Mouse (Mus musculus) right cerebral cortex, postnatal 10 days (tissue): ENCODE data around the gene Lzts3.
"Not testable (repeated sequence)": the region's sequence is repeated elsewhere in the genome, so short reads cannot be mapped to it uniquely, and the experiment has no call there.

ENCODE experiments used
- DNase-seq, 2 experiments: peaks; one replicate each; pipeline ENCODE4 v3.0.0; 2021; ENCODE audit warnings: low spot score in 2 of 2

Gene Lzts3

DNA sequence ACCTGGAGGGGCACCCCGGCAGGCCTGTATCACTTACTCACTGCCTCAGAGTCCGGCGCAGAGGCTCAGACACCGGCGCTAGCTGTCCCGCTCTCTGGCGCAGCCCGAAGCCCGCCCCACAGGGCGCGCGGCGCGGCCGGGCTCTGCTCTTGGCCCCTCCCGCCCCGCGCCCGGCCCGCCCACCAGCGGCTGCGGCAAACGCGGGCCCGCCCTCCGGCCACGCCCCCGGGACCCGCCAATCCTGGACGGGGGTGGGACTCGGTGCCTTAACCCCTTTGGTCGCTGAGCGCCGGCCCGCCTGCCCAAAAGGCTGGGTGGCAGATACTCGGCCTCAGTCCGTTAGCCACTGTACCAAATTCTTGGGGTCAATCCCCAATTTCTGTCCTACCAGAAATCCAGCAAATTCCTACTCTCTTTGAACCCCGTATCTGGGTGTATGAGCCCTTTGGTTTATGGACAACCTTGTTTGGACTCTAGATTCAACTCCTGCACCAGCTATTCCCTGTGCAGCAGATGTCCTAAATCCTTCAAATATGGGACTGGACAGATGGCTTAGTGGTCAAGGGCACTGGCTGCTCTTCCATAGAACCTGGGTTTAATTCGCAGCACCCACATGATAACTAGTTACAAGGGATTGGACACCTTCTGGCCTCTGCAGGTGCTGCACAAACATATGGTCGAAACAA is at the start of gene Lzts3:
TSS of gene Lzts3 (minus strand) at position 120 of the 686 bp plus-strand sequence.
- peak; percentile 94 for DNase-seq

- DNase-seq, result no peak
Observed at GRCm38 (mm10) chr2:130689011-130689410, 46.4 kb upstream of the Lzts3 start.

- DNase-seq, result no peak
Observed at GRCm38 (mm10) chr2:130685426-130685825, 42.8 kb upstream of the Lzts3 start.

DNA sequence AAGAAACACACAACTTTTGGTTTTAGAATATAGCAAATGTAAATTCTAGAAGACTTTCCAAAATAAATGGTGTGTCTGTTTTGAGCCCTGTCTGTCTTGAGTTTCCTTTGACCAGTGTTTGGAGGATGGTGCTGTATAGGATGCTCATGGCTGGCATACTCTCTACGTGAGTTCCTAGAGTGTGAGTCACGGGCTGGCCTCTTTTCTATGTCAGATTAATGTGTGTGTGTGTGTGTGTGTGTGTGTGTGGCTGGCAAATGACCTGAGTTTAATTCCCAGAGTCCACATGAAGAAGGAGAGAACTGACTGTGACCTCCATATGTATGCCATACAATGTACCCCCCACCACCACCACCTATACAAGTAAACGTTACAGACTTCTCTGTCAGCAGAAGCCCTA is 38.9 kb upstream of the Lzts3 start:
- no peak for DNase-seq

- no peak for DNase-seq
Observed at GRCm38 (mm10) chr2:130679899-130680298, 37.3 kb upstream of the Lzts3 start.

DNA sequence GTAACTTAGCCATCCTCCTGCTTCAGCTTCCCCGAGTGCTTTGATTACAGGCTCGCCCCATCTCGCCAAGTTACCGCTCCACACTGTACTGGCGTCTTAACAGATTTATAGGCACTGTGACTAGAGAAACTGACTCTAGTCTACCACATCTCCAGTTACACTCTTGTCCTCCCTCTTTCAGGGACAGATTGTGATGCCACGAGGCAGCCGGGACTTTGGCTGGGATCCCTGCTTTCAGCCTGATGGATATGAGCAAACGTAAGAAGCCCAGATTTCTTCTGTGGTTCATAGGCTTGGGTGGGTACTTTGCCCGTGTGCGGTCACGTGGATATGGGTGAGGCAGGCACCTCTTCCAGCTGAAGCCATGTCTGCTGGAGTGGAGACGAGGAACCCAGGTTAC is 36.6 kb upstream of the Lzts3 start:
- DNase-seq, result no peak

DNA sequence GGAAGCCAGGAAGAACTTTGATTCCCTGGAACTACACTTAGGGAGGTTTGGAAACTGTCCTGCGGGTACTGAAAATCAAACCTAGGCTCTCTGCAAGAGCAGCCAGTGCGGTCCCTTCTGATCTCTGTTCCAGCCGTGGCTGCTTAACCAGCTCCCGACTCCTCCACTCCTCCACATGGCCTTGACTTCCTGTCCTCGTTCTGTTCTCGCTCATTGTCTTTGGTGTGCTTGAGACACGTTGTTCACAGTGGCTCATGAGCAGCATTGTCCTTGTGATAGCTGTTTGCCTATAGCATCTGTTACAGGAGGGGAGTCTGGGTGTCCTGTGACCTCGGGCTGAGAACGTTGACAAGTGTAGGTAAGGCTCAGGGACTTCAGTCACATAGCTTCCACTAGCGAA is 34.6 kb upstream of the Lzts3 start:
- DNase-seq, result no peak

DNA sequence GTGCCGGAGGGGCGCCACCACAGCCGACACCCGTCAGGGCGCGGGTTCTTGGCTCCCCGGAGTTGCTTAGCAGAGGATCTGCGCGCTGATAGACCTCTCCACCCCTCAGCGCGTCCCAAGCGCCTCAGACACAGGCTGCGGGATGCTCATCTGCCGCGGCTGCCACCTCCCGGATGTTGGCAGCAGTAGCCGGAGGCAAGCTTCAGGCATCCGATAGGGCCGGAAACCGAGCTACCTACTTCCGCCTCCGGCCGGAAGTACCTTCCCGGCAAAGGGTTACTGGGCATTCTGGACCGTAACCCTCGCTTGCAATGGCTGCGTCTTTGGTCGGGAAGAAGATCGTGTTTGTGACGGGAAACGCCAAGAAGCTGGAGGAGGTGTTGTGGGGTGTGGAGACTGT is 25.0 kb upstream of the Lzts3 start, which contains the start of gene Itpa:
TSS of gene Itpa (plus strand) at position 52 of the 400 bp plus-strand sequence.
- peak; percentile 93 to 94 for DNase-seq

DNA sequence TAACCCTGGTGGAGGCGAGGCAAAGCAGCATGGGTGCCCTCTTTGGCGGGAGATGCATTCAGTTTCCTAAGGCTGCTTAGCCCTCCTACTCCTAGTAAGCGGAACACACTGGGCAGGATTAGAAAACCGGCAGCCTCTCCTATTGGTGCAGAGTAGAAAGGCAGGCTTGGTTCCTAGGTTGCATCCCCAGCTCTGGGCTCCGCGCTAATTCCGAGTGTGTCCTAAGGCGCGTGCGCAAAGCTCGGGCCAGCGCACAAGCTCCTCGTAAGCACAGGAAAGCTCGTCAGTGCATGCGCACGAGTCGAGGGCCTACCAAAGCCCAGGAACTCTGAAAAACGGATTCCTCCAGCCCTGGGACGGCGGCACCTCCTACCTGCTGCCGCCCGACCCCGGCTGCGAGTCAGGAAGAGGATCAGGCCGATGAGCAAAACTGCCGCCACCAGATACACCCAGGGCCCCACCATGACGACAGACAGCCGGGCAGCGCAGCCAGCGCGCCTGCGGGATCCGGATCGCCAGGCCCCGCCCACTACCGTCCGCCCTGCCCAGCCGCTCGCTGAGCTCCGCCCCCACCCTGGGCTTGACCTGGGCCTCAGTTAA is 21.6 kb upstream of the Lzts3 start, which contains the start of gene Ddrgk1:
TSS of gene Ddrgk1 (minus strand) at position 558 of the 600 bp plus-strand sequence.
- peak; percentile 96 to 97 for DNase-seq

- DNase-seq, result no peak
Observed at GRCm38 (mm10) chr2:130663342-130663741, 20.7 kb upstream of the Lzts3 start.

GRCm38 (mm10) chr2:130658530-130658929 is 15.9 kb upstream of the Lzts3 start:
- DNase-seq, result no peak

GRCm38 (mm10) chr2:130657541-130657940 is 14.9 kb upstream of the Lzts3 start:
- DNase-seq, result peak; percentile 68 to 69

DNA sequence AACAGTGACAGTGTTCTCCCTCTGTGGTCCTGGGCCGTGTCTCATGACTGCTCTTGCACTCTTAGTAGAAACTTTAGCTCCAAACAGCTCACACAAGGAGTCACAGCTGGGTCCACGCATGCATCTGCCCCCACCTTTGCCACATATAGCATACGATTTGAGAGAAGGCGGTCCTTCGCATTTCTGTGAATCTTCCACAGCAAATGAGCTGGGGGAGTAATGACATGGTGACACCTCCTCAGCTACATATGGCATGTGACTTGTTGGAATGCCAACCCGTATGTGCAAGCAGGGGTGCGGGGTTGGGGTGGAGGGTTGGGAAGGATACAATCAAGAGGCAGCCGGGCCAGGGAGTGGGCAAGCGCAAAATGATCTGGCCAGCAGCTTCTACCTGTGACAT is 13.9 kb upstream of the Lzts3 start:
- DNase-seq, result no peak

- DNase-seq, result no peak
Observed at GRCm38 (mm10) chr2:130655660-130656339, 13.2 kb upstream of the Lzts3 start.

DNA sequence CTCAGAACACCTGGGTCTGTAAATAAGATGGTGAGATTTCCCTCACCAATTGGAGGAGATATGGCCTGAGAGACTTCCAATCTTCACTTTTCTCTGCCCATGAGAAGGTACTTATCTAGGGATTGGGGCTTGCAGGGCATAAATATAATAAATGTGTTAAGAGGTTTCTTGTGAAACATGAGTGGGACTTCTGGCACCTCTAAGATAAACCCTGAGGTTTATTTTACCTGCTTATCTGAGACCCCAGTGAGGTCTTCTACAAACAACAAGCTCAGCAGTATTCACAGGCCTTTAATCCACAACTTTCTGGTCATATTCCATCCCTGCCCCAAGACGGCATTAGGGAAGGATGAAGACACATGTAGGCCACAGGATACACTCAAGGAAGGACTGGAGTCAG is 11.2 kb upstream of the Lzts3 start:
- DNase-seq, result no peak

GRCm38 (mm10) chr2:130653303-130653702 is 10.7 kb upstream of the Lzts3 start:
- no peak for DNase-seq

DNA sequence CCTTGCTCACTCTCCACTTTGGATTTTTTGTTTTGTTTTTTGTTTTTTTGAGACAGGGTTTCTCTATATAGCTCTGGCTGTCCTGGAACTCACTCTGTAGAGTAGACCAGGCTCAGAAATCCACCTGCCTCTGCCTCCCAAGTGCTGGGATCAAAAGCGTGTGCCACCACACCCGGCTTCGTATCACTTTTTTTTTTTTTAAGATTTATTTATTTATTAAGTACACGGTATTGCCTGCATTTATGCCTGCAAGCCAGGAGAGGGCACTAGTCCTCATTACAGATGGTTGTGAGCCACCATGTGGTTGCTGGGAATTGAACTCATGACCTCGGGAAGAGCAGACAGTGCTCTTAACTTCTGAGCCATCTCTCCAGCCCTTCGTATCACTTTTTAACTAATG is 6.4 kb upstream of the Lzts3 start:
- DNase-seq, result not testable (repeated sequence)

DNA sequence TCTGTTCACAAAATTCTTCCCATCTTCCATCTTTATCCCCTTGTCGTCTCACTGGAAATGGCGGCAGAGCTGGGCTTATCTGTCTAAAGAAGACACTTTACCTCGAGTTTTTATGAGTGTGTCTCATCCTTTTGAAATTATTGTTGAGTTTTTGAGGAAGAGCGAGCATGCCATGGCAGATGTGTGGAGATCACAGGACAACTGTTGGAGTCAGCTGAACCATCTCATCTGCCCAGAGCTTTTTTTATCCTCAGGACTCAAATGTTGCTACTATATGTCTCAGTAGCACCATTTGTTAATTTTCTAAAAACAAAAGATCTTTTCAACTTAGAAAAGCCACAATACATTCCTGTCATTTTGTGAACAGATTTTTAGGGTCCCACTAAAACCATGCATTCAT is 2.6 kb upstream of the Lzts3 start:
- DNase-seq, result no peak

DNA sequence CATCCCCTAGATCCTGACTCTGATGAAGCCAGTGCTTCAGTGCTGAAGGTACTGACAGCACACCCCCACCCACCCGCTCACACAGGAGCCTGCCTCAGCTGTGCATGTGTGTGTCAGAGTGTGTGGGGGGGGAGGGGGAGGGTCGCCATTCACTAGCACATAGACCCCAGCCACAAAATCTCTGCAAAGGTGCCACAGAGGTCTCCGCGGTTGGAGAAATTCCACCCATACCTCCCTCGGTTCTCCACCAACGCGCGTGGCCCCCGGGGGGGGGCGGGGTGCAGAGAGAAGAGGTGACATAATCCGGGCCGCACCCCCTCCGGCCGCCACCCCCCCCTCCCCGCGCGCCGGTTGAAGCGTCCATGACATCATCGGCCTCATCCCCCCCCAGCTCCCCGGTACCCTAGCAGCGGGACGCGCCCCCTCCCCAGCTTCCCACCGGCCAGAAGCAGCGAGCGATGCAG is 374 bp downstream of the Lzts3 start:
- peak in 1 of 2 experiments; percentile 67 for DNase-seq

- DNase-seq, result no peak
Observed at GRCm38 (mm10) chr2:130641351-130642025, 1.1 kb downstream of the Lzts3 start.

GRCm38 (mm10) chr2:130639276-130639675 is 3.3 kb downstream of the Lzts3 start:
- DNase-seq, result no peak

GRCm38 (mm10) chr2:130638101-130638611 is 4.4 kb downstream of the Lzts3 start:
- DNase-seq, result no peak
